Mouse (Mus musculus) midbrain, embryonic 13.5 days (tissue): ENCODE results near the gene Ccdc57. TPM values are rescaled to one million over a fixed set of nuclear protein-coding genes. Genes with fewer than 3 reads are reported as not detected.
"Not testable (repeated sequence)": the region's sequence is repeated elsewhere in the genome, so short reads cannot be mapped to it uniquely, and the experiment has no call there.

ENCODE experiments used
- ATAC-seq: fragments of 200-750 bp; cut with Nextera tagmentation; 2 replicates; pipeline ENCODE4 v1.8.0; 2017; ENCODE audit warnings: mild to moderate bottlenecking, moderate TSS enrichment, moderate library complexity
- H3K27ac ChIP-seq: fragments of 300-500 bp; sonication (generic); 2 replicates; pipeline ENCODE4 v1.5.1; 2015; ENCODE audit warnings: inconsistent platforms, mild to moderate bottlenecking, moderate library complexity
- H3K27me3 ChIP-seq: fragments of 300-500 bp; sonication (generic); 2 replicates; pipeline ENCODE4 v1.6.1; 2015; ENCODE audit warnings: mild to moderate bottlenecking, inconsistent platforms
- H3K36me3 ChIP-seq: fragments of 300-500 bp; sonication (generic); 2 replicates; pipeline ENCODE4 v1.6.1; 2015; ENCODE audit warnings: mild to moderate bottlenecking, inconsistent platforms
- H3K4me1 ChIP-seq: fragments of 300-500 bp; sonication (generic); replicated peaks from 2 replicates; pipeline ENCODE4 v1.6.1; 2015; ENCODE audit warnings: inconsistent platforms
- H3K4me2 ChIP-seq: fragments of 300-500 bp; sonication (generic); replicated peaks from 2 replicates; pipeline ENCODE4 v1.6.1; 2015; ENCODE audit warnings: moderate library complexity, mild to moderate bottlenecking, inconsistent platforms
- H3K4me3 ChIP-seq: fragments of 300-500 bp; sonication (generic); replicated peaks from 2 replicates; pipeline ENCODE4 v1.5.1; 2015; ENCODE audit warnings: mild to moderate bottlenecking, inconsistent platforms
- H3K9ac ChIP-seq: fragments of 300-500 bp; sonication (generic); replicated peaks from 2 replicates; pipeline ENCODE4 v1.6.1; 2015; ENCODE audit warnings: mild to moderate bottlenecking, inconsistent platforms
- H3K9me3 ChIP-seq: fragments of 300-500 bp; sonication (generic); 2 replicates; pipeline ENCODE4 v1.6.1; 2016; ENCODE audit warnings: mild to moderate bottlenecking, inconsistent platforms
- WGBS: fragments of 180-500 bp; shearing (Covaris S2); methylation state at CpG from one replicate; pipeline ENCODE4 v1.1.7; 2015; 5-methylcytosine and 5-hydroxymethylcytosine counted together
- polyA plus RNA-seq: library from polyadenylated mRNA; unstranded; fragments of >200 nt; fragmentation: Nextera tagmentation; extraction: Ambion mirVana; gene quantifications from 2 replicates; pipeline ENCODE4 v1.2.1, GENCODE M21; 2015

The Ccdc57 gene
- polyA plus RNA-seq, 1 experiment from 2014 or later, result 5.2 TPM

GRCm38 (mm10) chr11:120855938-120856337 is 76.7 kb downstream of the Ccdc57 start:
- 97% methylated on average over 3 of the region's 3 CpGs for WGBS
- not testable (repeated sequence) for ATAC-seq

GRCm38 (mm10) chr11:120853788-120854187 is 78.9 kb downstream of the Ccdc57 start:
- 74% methylated on average over 4 of the region's 4 CpGs for WGBS
- no peak overlapping the region for H3K4me2 ChIP-seq
- H3K9me3 ChIP-seq, result no peaks in the 10 kb centered on the region
- H3K9ac ChIP-seq, result no peak overlapping the region; the same call in 1 of the 2 replicates
- no peak for ATAC-seq
- no peak overlapping the region for H3K27ac ChIP-seq
- peaks cover 21% of the 10 kb centered on the region for H3K36me3 ChIP-seq
- no peaks in the 10 kb centered on the region for H3K4me1 ChIP-seq
- no peaks in the 10 kb centered on the region for H3K27me3 ChIP-seq
- no peak overlapping the region for H3K4me3 ChIP-seq

More at GRCm38 (mm10) chr11:120855938-120856337, 76.7 kb downstream of the Ccdc57 start:
- peaks cover 41% of the 10 kb centered on the region for H3K36me3 ChIP-seq
- not testable (repeated sequence) for H3K4me2 ChIP-seq, H3K4me3 ChIP-seq, H3K4me1 ChIP-seq, H3K9me3 ChIP-seq, H3K27ac ChIP-seq, H3K9ac ChIP-seq, H3K27me3 ChIP-seq

GRCm38 (mm10) chr11:120853158-120853557 is 79.5 kb downstream of the Ccdc57 start:
- Histone ChIP-seq H3K9me3 (no peaks in the 10 kb centered on the region), H3K27ac (no peak overlapping the region), H3K36me3 (peaks cover 15% of the 10 kb centered on the region), H3K9ac (no peak overlapping the region), H3K4me2 (no peak overlapping the region), H3K4me3 (no peak overlapping the region), H3K27me3 (no peaks in the 10 kb centered on the region), H3K4me1 (no peaks in the 10 kb centered on the region)
- no peak for ATAC-seq
- 99% methylated on average over 4 of the region's 4 CpGs for WGBS

GRCm38 (mm10) chr11:120852083-120852935 is 80.4 kb downstream of the Ccdc57 start:
- no peak overlapping the region for H3K4me2 ChIP-seq
- H3K27me3 ChIP-seq, result no peaks in the 10 kb centered on the region
- H3K27ac ChIP-seq, result no peak overlapping the region
- H3K4me1 ChIP-seq, result no peaks in the 10 kb centered on the region
- no peaks in the 10 kb centered on the region for H3K9me3 ChIP-seq
- H3K36me3 ChIP-seq, result peaks cover 7% of the 10 kb centered on the region; the same call in 1 of the 2 replicates
- ATAC-seq, result no peak
- WGBS, result 70% methylated on average over 11 of the region's 11 CpGs
- no peak overlapping the region for H3K4me3 ChIP-seq
- no peak overlapping the region for H3K9ac ChIP-seq

GRCm38 (mm10) chr11:120851582-120851981 is 81.1 kb downstream of the Ccdc57 start:
- H3K4me3 ChIP-seq, result no peak overlapping the region
- H3K27ac ChIP-seq, result no peak overlapping the region
- WGBS, result 84% methylated on average over 2 of the region's 2 CpGs
- no peaks in the 10 kb centered on the region for H3K27me3 ChIP-seq
- H3K36me3 ChIP-seq, result 0 out of 2 replicates have a peak, but pooled peaks cover under 1% of the 10 kb centered on the region
- no peak for ATAC-seq
- no peak overlapping the region for H3K9ac ChIP-seq
- H3K9me3 ChIP-seq, result no peaks in the 10 kb centered on the region
- no peaks in the 10 kb centered on the region for H3K4me1 ChIP-seq
- no peak overlapping the region for H3K4me2 ChIP-seq

- Histone ChIP-seq H3K27me3 (no peaks in the 10 kb centered on the region), H3K36me3 (no peaks in the 10 kb centered on the region), H3K4me2 (no peak overlapping the region), H3K9ac (no peak overlapping the region), H3K27ac (no peak overlapping the region), H3K4me3 (no peak overlapping the region), H3K9me3 (no peaks in the 10 kb centered on the region), H3K4me1 (no peaks in the 10 kb centered on the region)
- 76% methylated on average over 1 of the region's 1 CpGs for WGBS
- no peak for ATAC-seq
Measured at GRCm38 (mm10) chr11:120851132-120851531, 81.5 kb downstream of the Ccdc57 start.

GRCm38 (mm10) chr11:120850331-120851030 is 82.2 kb downstream of the Ccdc57 start:
- no peak overlapping the region for H3K9ac ChIP-seq
- H3K4me2 ChIP-seq, result no peak overlapping the region
- H3K27me3 ChIP-seq, result no peaks in the 10 kb centered on the region
- no peak overlapping the region for H3K4me3 ChIP-seq
- H3K9me3 ChIP-seq, result no peaks in the 10 kb centered on the region
- 69% methylated on average over 2 of the region's 2 CpGs for WGBS
- H3K36me3 ChIP-seq, result no peaks in the 10 kb centered on the region
- no peak for ATAC-seq
- no peaks in the 10 kb centered on the region for H3K4me1 ChIP-seq
- no peak overlapping the region for H3K27ac ChIP-seq

- H3K9ac ChIP-seq, result no peak overlapping the region
- no peak overlapping the region for H3K4me2 ChIP-seq
- no peak for ATAC-seq
- WGBS, result 94% methylated on average over 9 of the region's 9 CpGs
- H3K27me3 ChIP-seq, result no peaks in the 10 kb centered on the region
- no peaks in the 10 kb centered on the region for H3K9me3 ChIP-seq
- no peaks in the 10 kb centered on the region for H3K4me1 ChIP-seq
- no peak overlapping the region for H3K4me3 ChIP-seq
- no peaks in the 10 kb centered on the region for H3K36me3 ChIP-seq
- H3K27ac ChIP-seq, result no peak overlapping the region
Measured at GRCm38 (mm10) chr11:120846725-120847475, 85.8 kb downstream of the Ccdc57 start.

GRCm38 (mm10) chr11:120844329-120844728 is 88.3 kb downstream of the Ccdc57 start:
- no peak for ATAC-seq
- Histone ChIP-seq H3K9ac (no peak overlapping the region), H3K4me1 (no peaks in the 10 kb centered on the region), H3K36me3 (no peaks in the 10 kb centered on the region), H3K27me3 (no peaks in the 10 kb centered on the region), H3K9me3 (no peaks in the 10 kb centered on the region), H3K27ac (no peak overlapping the region), H3K4me3 (no peak overlapping the region), H3K4me2 (no peak overlapping the region)
- WGBS, result 91% methylated on average over 4 of the region's 4 CpGs

GRCm38 (mm10) chr11:120833555-120834280 is 99.0 kb downstream of the Ccdc57 start:
- H3K4me2 ChIP-seq, result no peak overlapping the region
- no peak overlapping the region for H3K4me3 ChIP-seq
- H3K27ac ChIP-seq, result peak overlapping the region; percentile 73
- H3K9ac ChIP-seq, result 0 out of 2 replicates have a peak overlapping the region, but pooled peaks have one; percentile 14
- 19% methylated on average over 8 of the region's 8 CpGs for WGBS
- no peaks in the 10 kb centered on the region for H3K27me3 ChIP-seq
- peak; percentile 86 for ATAC-seq
- H3K36me3 ChIP-seq, result no peaks in the 10 kb centered on the region
- no peaks in the 10 kb centered on the region for H3K9me3 ChIP-seq
- H3K4me1 ChIP-seq, result peaks cover 18% of the 10 kb centered on the region

GRCm38 (mm10) chr11:120832962-120833361 is 99.7 kb downstream of the Ccdc57 start:
- H3K4me2 ChIP-seq, H3K4me3 ChIP-seq, H3K9ac ChIP-seq, H3K9me3 ChIP-seq, H3K27me3 ChIP-seq, H3K36me3 ChIP-seq, ATAC-seq: not testable (repeated sequence)
- Histone ChIP-seq H3K27ac (peak overlapping the region; percentile 73), H3K4me1 (peaks cover 18% of the 10 kb centered on the region)
- WGBS, result 94% methylated on average over 5 of the region's 5 CpGs
